Mouse (Mus musculus) limb, embryonic 10.5 days (tissue): ENCODE measurements around the gene Olfr1263. TPM values are rescaled to one million over a fixed set of nuclear protein-coding genes. Genes with fewer than 3 reads are reported as not detected.

Experiments
- DNase-seq: peaks from one replicate; pipeline ENCODE4 v3.0.0-alpha.2; 2017; ENCODE audit warnings: low spot score
- H3K27ac ChIP-seq: fragments of 300-500 bp; sonication (generic); 2 replicates; pipeline ENCODE4 v1.5.1; 2016; ENCODE audit warnings: mild to moderate bottlenecking
- H3K27me3 ChIP-seq: fragments of 300-500 bp; sonication (generic); 2 replicates; pipeline ENCODE4 v1.6.1; 2016; ENCODE audit warnings: low read depth, mild to moderate bottlenecking; ENCODE audit not compliant: poor library complexity, severe bottlenecking
- H3K36me3 ChIP-seq: fragments of 300-500 bp; sonication (generic); 2 replicates; pipeline ENCODE4 v1.6.1; 2016; ENCODE audit warnings: mild to moderate bottlenecking, moderate library complexity
- H3K4me1 ChIP-seq: fragments of 300-500 bp; sonication (generic); 2 replicates; pipeline ENCODE4 v1.6.1; 2016
- H3K4me3 ChIP-seq: fragments of 300-500 bp; sonication (generic); 2 replicates; pipeline ENCODE4 v1.5.1; 2016; ENCODE audit warnings: mild to moderate bottlenecking, moderate library complexity
- H3K9me3 ChIP-seq: fragments of 300-500 bp; sonication (generic); replicated peaks from 2 replicates; pipeline ENCODE4 v1.6.1; 2016; ENCODE audit warnings: mild to moderate bottlenecking
- WGBS: fragments of 180-500 bp; shearing (Covaris S2); methylation state at CpG from one replicate; pipeline ENCODE4 v1.1.7; 2016; 5-methylcytosine and 5-hydroxymethylcytosine counted together
- polyA plus RNA-seq: library from polyadenylated mRNA; unstranded; fragments of >200 nt; fragmentation: Nextera tagmentation; extraction: Ambion mirVana; gene quantifications from 2 replicates; pipeline ENCODE4 v1.2.1, GENCODE M21; 2016

Gene Olfr1263
- not detected in 2 replicates for polyA plus RNA-seq

- H3K4me1 ChIP-seq = no peaks in the 10 kb centered on the region
- H3K9me3 ChIP-seq = no peaks in the 10 kb centered on the region
- H3K4me3 ChIP-seq = no peak within 1 kb of the TSS
- 87% methylated on average over 2 of the region's 2 CpGs for WGBS
- no peaks in the 10 kb centered on the region for H3K27me3 ChIP-seq
- no peak for DNase-seq
- no peaks in the 10 kb centered on the region for H3K36me3 ChIP-seq
- no peak within 1 kb of the TSS for H3K27ac ChIP-seq
Observed at GRCm38 (mm10) chr2:90011831-90012230, at the start of gene Olfr1263. Gene Olfr1263 (plus strand): TSS chr2:90012131.

GRCm38 (mm10) chr2:89974184-89974583 is 37.7 kb upstream of the Olfr1263 start, which contains the start of gene Olfr1260:
Gene Olfr1260 (plus strand): TSS chr2:89974340.
- no peak within 1 kb of the TSS for H3K4me3 ChIP-seq
- H3K9me3 ChIP-seq = no peaks in the 10 kb centered on the region

GRCm38 (mm10) chr2:89977709-89978108 is 34.2 kb upstream of the Olfr1263 start:
- H3K9me3 ChIP-seq = no peaks in the 10 kb centered on the region
- no peak overlapping the region for H3K4me3 ChIP-seq
- DNase-seq = no peak
- H3K27ac ChIP-seq = no peak overlapping the region
- no peaks in the 10 kb centered on the region for H3K4me1 ChIP-seq
- H3K27me3 ChIP-seq = no peaks in the 10 kb centered on the region
- 89% methylated on average over 2 of the region's 2 CpGs for WGBS
- no peaks in the 10 kb centered on the region for H3K36me3 ChIP-seq

More at GRCm38 (mm10) chr2:89974184-89974583, 37.7 kb upstream of the Olfr1263 start, which contains the start of gene Olfr1260:
- no peak for DNase-seq
- Histone ChIP-seq H3K27ac (no peak within 1 kb of the TSS), H3K27me3 (no peaks in the 10 kb centered on the region), H3K36me3 (no peaks in the 10 kb centered on the region), H3K4me1 (no peaks in the 10 kb centered on the region)
- 85% methylated on average over 2 of the region's 2 CpGs for WGBS

GRCm38 (mm10) chr2:89990921-89991320 is 21.0 kb upstream of the Olfr1263 start, which contains the start of gene Olfr1261:
Gene Olfr1261 (plus strand): TSS chr2:89991221.
- Histone ChIP-seq H3K4me1 (no peaks in the 10 kb centered on the region), H3K4me3 (no peak within 1 kb of the TSS), H3K9me3 (no peaks in the 10 kb centered on the region), H3K27ac (no peak within 1 kb of the TSS), H3K36me3 (no peaks in the 10 kb centered on the region), H3K27me3 (no peaks in the 10 kb centered on the region)
- DNase-seq = no peak

- Histone ChIP-seq H3K4me3 (no peak within 1 kb of the TSS), H3K36me3 (no peaks in the 10 kb centered on the region), H3K4me1 (no peaks in the 10 kb centered on the region), H3K9me3 (no peaks in the 10 kb centered on the region), H3K27ac (no peak within 1 kb of the TSS), H3K27me3 (no peaks in the 10 kb centered on the region)
- no peak for DNase-seq
Observed at GRCm38 (mm10) chr2:89999845-90000244, 12.1 kb upstream of the Olfr1263 start, which contains the start of gene Olfr1262. Gene Olfr1262 (plus strand): TSS chr2:90000145.

- no peaks in the 10 kb centered on the region for H3K4me1 ChIP-seq
- no peak for DNase-seq
- H3K9me3 ChIP-seq = no peaks in the 10 kb centered on the region
- no peak within 1 kb of the TSS for H3K4me3 ChIP-seq
- no peaks in the 10 kb centered on the region for H3K27me3 ChIP-seq
- no peak within 1 kb of the TSS for H3K27ac ChIP-seq
- 51% methylated on average over 2 of the region's 2 CpGs for WGBS
- no peaks in the 10 kb centered on the region for H3K36me3 ChIP-seq
Observed at GRCm38 (mm10) chr2:90025477-90025876, 13.5 kb downstream of the Olfr1263 start, which contains the start of gene Olfr1264. Gene Olfr1264 (minus strand): TSS chr2:90025577.

- Histone ChIP-seq H3K9me3 (no peaks in the 10 kb centered on the region), H3K27me3 (no peaks in the 10 kb centered on the region), H3K36me3 (no peaks in the 10 kb centered on the region), H3K4me3 (no peak within 1 kb of the TSS), H3K27ac (no peak within 1 kb of the TSS), H3K4me1 (no peaks in the 10 kb centered on the region)
- DNase-seq = no peak
Observed at GRCm38 (mm10) chr2:90035037-90035436, 23.1 kb downstream of the Olfr1263 start, which contains the start of gene Olfr1265. Gene Olfr1265 (plus strand): TSS chr2:90035337.

GRCm38 (mm10) chr2:90063494-90063893 is 51.6 kb downstream of the Olfr1263 start, which contains the start of gene Olfr140:
Gene Olfr140 (minus strand): TSS chr2:90063594.
- Histone ChIP-seq H3K27ac (no peak within 1 kb of the TSS), H3K27me3 (no peaks in the 10 kb centered on the region), H3K9me3 (no peaks in the 10 kb centered on the region), H3K4me3 (no peak within 1 kb of the TSS), H3K4me1 (no peaks in the 10 kb centered on the region), H3K36me3 (no peaks in the 10 kb centered on the region)
- DNase-seq = no peak

Other genes with a start within 250 kb of the Olfr1263 start
- gene Olfr1254, start 218.5 kb upstream of the Olfr1263 start, polyA plus RNA-seq = not detected in 2 replicates
- gene Olfr1255, start 200.1 kb upstream of the Olfr1263 start, polyA plus RNA-seq = not detected in 2 replicates
- gene Olfr1256, start 170.6 kb upstream of the Olfr1263 start, polyA plus RNA-seq = not detected in 2 replicates
- gene Olfr48, start 163.9 kb upstream of the Olfr1263 start, polyA plus RNA-seq = not detected in 2 replicates
- gene Olfr1257, start 133.7 kb upstream of the Olfr1263 start, polyA plus RNA-seq = not detected in 2 replicates
- gene Olfr1258, start 84.8 kb upstream of the Olfr1263 start, polyA plus RNA-seq = not detected in 2 replicates
- not detected in 2 replicates for gene Olfr1259, start 63.5 kb upstream of the Olfr1263 start, polyA plus RNA-seq
- not detected in 2 replicates for gene Olfr1260, start 37.8 kb upstream of the Olfr1263 start, polyA plus RNA-seq
- not detected in 2 replicates for gene Olfr1261, start 20.9 kb upstream of the Olfr1263 start, polyA plus RNA-seq
- not detected in 2 replicates for gene Olfr1262, start 12.0 kb upstream of the Olfr1263 start, polyA plus RNA-seq
- gene Olfr1264, start 13.4 kb downstream of the Olfr1263 start, polyA plus RNA-seq = not detected in 2 replicates
- not detected in 2 replicates for gene Olfr1265, start 23.2 kb downstream of the Olfr1263 start, polyA plus RNA-seq
- not detected in 2 replicates for gene Olfr140, start 51.5 kb downstream of the Olfr1263 start, polyA plus RNA-seq
- not detected in 2 replicates for gene Olfr1269, start 109.3 kb downstream of the Olfr1263 start, polyA plus RNA-seq
- gene Olfr32, start 130.2 kb downstream of the Olfr1263 start, polyA plus RNA-seq = not detected in 2 replicates
- not detected in 2 replicates for gene Olfr1270, start 141.0 kb downstream of the Olfr1263 start, polyA plus RNA-seq
- 0.09 TPM in 1 of 2 replicates, not detected in the other for gene Olfr1506, start 212.4 kb downstream of the Olfr1263 start, polyA plus RNA-seq
- not detected in 2 replicates for gene Olfr142, start 245.5 kb downstream of the Olfr1263 start, polyA plus RNA-seq